Mouse (Mus musculus) midbrain, embryonic 11.5 days (tissue): ENCODE results near the gene Slc25a10. TPM values are rescaled to one million over a fixed set of nuclear protein-coding genes. Genes with fewer than 3 reads are reported as not detected.

Experiments
- ATAC-seq: fragments of 200-750 bp; cut with Nextera tagmentation; 2 replicates; pipeline ENCODE4 v1.8.0; 2017; ENCODE audit warnings: moderate TSS enrichment, moderate library complexity; ENCODE audit not compliant: low FRiP score
- DNase-seq: peaks from one replicate; pipeline ENCODE4 v3.0.0; 2015; ENCODE audit warnings: low spot score; ENCODE audit errors: missing footprints
- H3K27ac ChIP-seq: fragments of 300-500 bp; sonication (generic); 2 replicates; pipeline ENCODE4 v1.5.1; 2014; ENCODE audit warnings: low read depth, low read length
- H3K27me3 ChIP-seq: fragments of 300-500 bp; sonication (generic); 2 replicates; pipeline ENCODE4 v1.6.1; 2014; ENCODE audit warnings: mild to moderate bottlenecking, low read length, moderate library complexity, mixed read lengths; ENCODE audit not compliant: control insufficient read depth, insufficient read depth
- H3K36me3 ChIP-seq: fragments of 300-500 bp; sonication (generic); 2 replicates; pipeline ENCODE4 v1.6.1; 2014; ENCODE audit warnings: mild to moderate bottlenecking, low read length, moderate library complexity, mixed read lengths; ENCODE audit not compliant: control insufficient read depth, insufficient read depth
- H3K4me1 ChIP-seq: fragments of 300-500 bp; sonication (generic); 2 replicates; pipeline ENCODE4 v1.6.1; 2014; ENCODE audit warnings: low read length; ENCODE audit not compliant: control insufficient read depth, insufficient read depth
- H3K4me2 ChIP-seq: fragments of 300-500 bp; sonication (generic); 2 replicates; pipeline ENCODE4 v1.6.1; 2014; ENCODE audit warnings: mild to moderate bottlenecking, moderate library complexity
- H3K4me3 ChIP-seq: fragments of 300-500 bp; sonication (generic); 2 replicates; pipeline ENCODE4 v1.5.1; 2014; ENCODE audit warnings: low read depth, low read length
- H3K9ac ChIP-seq: fragments of 300-500 bp; sonication (generic); 2 replicates; pipeline ENCODE4 v1.6.1; 2014; ENCODE audit warnings: low read length
- H3K9me3 ChIP-seq: fragments of 300-500 bp; sonication (generic); 2 replicates; pipeline ENCODE4 v1.6.1; 2016; ENCODE audit warnings: low read length; ENCODE audit not compliant: control insufficient read depth
- WGBS: fragments of 180-500 bp; shearing (Covaris S2); extraction: QIAGEN DNeasy Blood & Tissue Kit; methylation state at CpG from one replicate; pipeline ENCODE4 v1.1.7; 2014; 5-methylcytosine and 5-hydroxymethylcytosine counted together
- polyA plus RNA-seq: library from polyadenylated mRNA; unstranded; fragments of >200 nt; fragmentation: Nextera tagmentation; extraction: Ambion mirVana; gene quantifications from 2 replicates; pipeline ENCODE4 v1.2.1, GENCODE M21; 2014

Gene Slc25a10
- polyA plus RNA-seq, 1 experiment from 2014 or later, result 38.7 TPM

GRCm38 (mm10) chr11:120539285-120540014 lies 47.8 kb downstream of the Slc25a10 start:
- Histone ChIP-seq H3K27ac (peak overlapping the region; percentile 28), H3K4me1 (peaks cover 14% of the 10 kb centered on the region), H3K36me3 (peaks cover 12% of the 10 kb centered on the region), H3K4me2 (no peak overlapping the region), H3K4me3 (no peak overlapping the region), H3K9ac (peak overlapping the region; percentile 20; the same call in 1 of the 2 replicates), H3K27me3 (no peaks in the 10 kb centered on the region), H3K9me3 (no peaks in the 10 kb centered on the region)
- WGBS, result 17% methylated on average over 10 of the region's 10 CpGs
- DNase-seq (peak; percentile 90), ATAC-seq (peak; percentile 70)

- Histone ChIP-seq H3K9ac (no peak overlapping the region), H3K36me3 (peaks cover 12% of the 10 kb centered on the region), H3K27ac (no peak overlapping the region), H3K4me3 (no peak overlapping the region), H3K27me3 (no peaks in the 10 kb centered on the region), H3K4me2 (no peak overlapping the region), H3K9me3 (no peaks in the 10 kb centered on the region), H3K4me1 (peaks cover 14% of the 10 kb centered on the region)
- ATAC-seq, result 0 out of 2 replicates have a peak, but pooled peaks have one; percentile 33
- WGBS, result 33% methylated on average over 4 of the region's 4 CpGs
- DNase-seq, result no peak
These were observed 50.3 kb downstream of the Slc25a10 start for GRCm38 (mm10) chr11:120541907-120542306.

- no peak overlapping the region for H3K4me2 ChIP-seq
- ATAC-seq, result no peak
- peaks cover 14% of the 10 kb centered on the region for H3K4me1 ChIP-seq
- no peak overlapping the region for H3K9ac ChIP-seq
- WGBS, result 86% methylated on average over 6 of the region's 6 CpGs
- H3K27me3 ChIP-seq, result no peaks in the 10 kb centered on the region
- H3K36me3 ChIP-seq, result peaks cover 12% of the 10 kb centered on the region
- H3K27ac ChIP-seq, result no peak overlapping the region
- H3K4me3 ChIP-seq, result no peak overlapping the region
- no peaks in the 10 kb centered on the region for H3K9me3 ChIP-seq
- no peak for DNase-seq
These were observed 50.7 kb downstream of the Slc25a10 start for GRCm38 (mm10) chr11:120542376-120542775.

GRCm38 (mm10) chr11:120545964-120546363 lies 54.3 kb downstream of the Slc25a10 start:
- no peak overlapping the region for H3K4me2 ChIP-seq
- H3K9me3 ChIP-seq, result no peaks in the 10 kb centered on the region
- ATAC-seq (no peak), DNase-seq (no peak)
- no peak overlapping the region for H3K9ac ChIP-seq
- peaks cover 12% of the 10 kb centered on the region for H3K36me3 ChIP-seq
- no peak overlapping the region for H3K27ac ChIP-seq
- H3K27me3 ChIP-seq, result no peaks in the 10 kb centered on the region
- WGBS, result 88% methylated on average over 3 of the region's 3 CpGs
- H3K4me1 ChIP-seq, result peaks cover 16% of the 10 kb centered on the region
- H3K4me3 ChIP-seq, result no peak overlapping the region

GRCm38 (mm10) chr11:120547469-120547868 lies 55.8 kb downstream of the Slc25a10 start:
- WGBS, result 70% methylated on average over 2 of the region's 2 CpGs
- Histone ChIP-seq H3K9me3 (no peaks in the 10 kb centered on the region), H3K4me1 (peaks cover 16% of the 10 kb centered on the region), H3K27me3 (no peaks in the 10 kb centered on the region), H3K4me3 (no peak overlapping the region), H3K27ac (no peak overlapping the region), H3K4me2 (no peak overlapping the region), H3K36me3 (peaks cover 10% of the 10 kb centered on the region), H3K9ac (no peak overlapping the region)
- ATAC-seq, result no peak
- no peak for DNase-seq

- Histone ChIP-seq H3K9ac (peak overlapping the region; percentile 94), H3K36me3 (peaks cover 6% of the 10 kb centered on the region), H3K27ac (no peak overlapping the region), H3K4me2 (peak overlapping the region; percentile 90), H3K4me3 (peak overlapping the region; percentile 98; the same call in 1 of the 2 replicates), H3K9me3 (no peaks in the 10 kb centered on the region), H3K4me1 (peaks cover 16% of the 10 kb centered on the region), H3K27me3 (no peaks in the 10 kb centered on the region)
- ATAC-seq, result no peak
- DNase-seq, result no peak
- 81% methylated on average over 3 of the region's 3 CpGs for WGBS
These were observed 56.6 kb downstream of the Slc25a10 start for GRCm38 (mm10) chr11:120548214-120548613.

GRCm38 (mm10) chr11:120548786-120549167 lies 57.1 kb downstream of the Slc25a10 start:
- H3K27ac ChIP-seq, result peak overlapping the region; percentile 77
- peak overlapping the region; percentile 90 for H3K4me2 ChIP-seq
- peak overlapping the region; percentile 98 for H3K4me3 ChIP-seq
- H3K9me3 ChIP-seq, result no peaks in the 10 kb centered on the region
- H3K36me3 ChIP-seq, result peaks cover 4% of the 10 kb centered on the region
- DNase-seq (peak; percentile 87), ATAC-seq (no peak)
- H3K9ac ChIP-seq, result peak overlapping the region; percentile 94
- H3K27me3 ChIP-seq, result no peaks in the 10 kb centered on the region
- H3K4me1 ChIP-seq, result peaks cover 16% of the 10 kb centered on the region
- 37% methylated on average over 7 of the region's 7 CpGs for WGBS

Other genes starting within 250 kb of the Slc25a10 start
- gene Actg1, start 143.3 kb upstream of the Slc25a10 start, polyA plus RNA-seq, result 2,965 and 3,081 TPM in 2 replicates
- gene Fscn2, start 130.3 kb upstream of the Slc25a10 start, polyA plus RNA-seq, result 1.4 TPM in 2 replicates
- gene Faap100, start 113.1 kb upstream of the Slc25a10 start, polyA plus RNA-seq, result 25.3 and 29.2 TPM in 2 replicates
- gene Nploc4, start 54.1 kb upstream of the Slc25a10 start, polyA plus RNA-seq, result 41.0 and 44.7 TPM in 2 replicates
- gene Tspan10, start 49.2 kb upstream of the Slc25a10 start, polyA plus RNA-seq, result not detected in 2 replicates
- 0.40 and 0.41 TPM in 2 replicates for gene Pde6g, start 38.3 kb upstream of the Slc25a10 start, polyA plus RNA-seq
- gene Oxld1, start 33.8 kb upstream of the Slc25a10 start, polyA plus RNA-seq, result 10.4 and 11.5 TPM in 2 replicates
- 25.4 and 25.6 TPM in 2 replicates for gene Ccdc137, start 33.7 kb upstream of the Slc25a10 start, polyA plus RNA-seq
- gene Arl16, start 24.2 kb upstream of the Slc25a10 start, polyA plus RNA-seq, result 48.0 and 53.0 TPM in 2 replicates
- 137 and 152 TPM in 2 replicates for gene Mrpl12, start 7.2 kb upstream of the Slc25a10 start, polyA plus RNA-seq
- gene Gcgr, start 38.9 kb downstream of the Slc25a10 start, polyA plus RNA-seq, result 0.11 TPM in 1 of 2 replicates, not detected in the other
- 232 and 237 TPM in 2 replicates for gene Mcrip1, start 57.9 kb downstream of the Slc25a10 start, polyA plus RNA-seq
- gene Ppp1r27, start 59.3 kb downstream of the Slc25a10 start, polyA plus RNA-seq, result not detected in 2 replicates
- gene P4hb, start 81.4 kb downstream of the Slc25a10 start, polyA plus RNA-seq, result 492 and 493 TPM in 2 replicates
- 521 and 583 TPM in 2 replicates for gene Arhgdia, start 89.8 kb downstream of the Slc25a10 start, polyA plus RNA-seq
- gene Alyref, start 106.5 kb downstream of the Slc25a10 start, polyA plus RNA-seq, result 820 and 827 TPM in 2 replicates
- 178 and 204 TPM in 2 replicates for gene Anapc11, start 106.6 kb downstream of the Slc25a10 start, polyA plus RNA-seq
- 0.38 TPM in 1 of 2 replicates, not detected in the other for gene Npb, start 116.6 kb downstream of the Slc25a10 start, polyA plus RNA-seq
- 89.4 and 101 TPM in 2 replicates for gene Pcyt2, start 126.1 kb downstream of the Slc25a10 start, polyA plus RNA-seq
- 29.5 and 33.2 TPM in 2 replicates for gene Sirt7, start 133.4 kb downstream of the Slc25a10 start, polyA plus RNA-seq
- 18.0 and 19.7 TPM in 2 replicates for gene Mafg, start 141.8 kb downstream of the Slc25a10 start, polyA plus RNA-seq
- 32.4 and 32.8 TPM in 2 replicates for gene Pycr1, start 151.9 kb downstream of the Slc25a10 start, polyA plus RNA-seq
- 0.36 and 0.57 TPM in 2 replicates for gene Myadml2, start 156.3 kb downstream of the Slc25a10 start, polyA plus RNA-seq
- gene Notum, start 169.3 kb downstream of the Slc25a10 start, polyA plus RNA-seq, result 0.90 and 1.4 TPM in 2 replicates
- gene Aspscr1, start 181.1 kb downstream of the Slc25a10 start, polyA plus RNA-seq, result 101 and 113 TPM in 2 replicates
- gene Cenpx, start 221.9 kb downstream of the Slc25a10 start, polyA plus RNA-seq, result 119 and 131 TPM in 2 replicates
- 30.9 TPM in 2 replicates for gene Lrrc45, start 222.1 kb downstream of the Slc25a10 start, polyA plus RNA-seq
- gene Rac3, start 229.6 kb downstream of the Slc25a10 start, polyA plus RNA-seq, result 9.9 and 12.3 TPM in 2 replicates
- 10.6 and 12.4 TPM in 2 replicates for gene Dcxr, start 235.4 kb downstream of the Slc25a10 start, polyA plus RNA-seq
- 1.00 and 1.1 TPM in 2 replicates for gene Cbr2, start 240.3 kb downstream of the Slc25a10 start, polyA plus RNA-seq